Mouse (Mus musculus) heart, embryonic 13.5 days (tissue): ENCODE measurements around the gene Inf2. TPM values are rescaled to one million over a fixed set of nuclear protein-coding genes. Genes with fewer than 3 reads are reported as not detected.
A peak's percentile ranks its signal among the peaks of the same experiment; 100 is the strongest.

ENCODE experiments used
- ATAC-seq: fragments of 200-750 bp; cut with Nextera tagmentation; 2 replicates; pipeline ENCODE4 v1.8.0; 2017; ENCODE audit warnings: moderate TSS enrichment; ENCODE audit not compliant: insufficient number of reproducible peaks, low FRiP score, low TSS enrichment; ENCODE audit errors: extremely low read depth
- H3K27ac ChIP-seq: fragments of 300-500 bp; sonication (generic); replicated peaks from 2 replicates; pipeline ENCODE4 v1.5.1; 2015; ENCODE audit warnings: moderate library complexity, mild to moderate bottlenecking, inconsistent platforms
- H3K27me3 ChIP-seq: fragments of 300-500 bp; sonication (generic); replicated peaks from 2 replicates; pipeline ENCODE4 v1.6.1; 2015; ENCODE audit warnings: mild to moderate bottlenecking, inconsistent platforms
- H3K36me3 ChIP-seq: fragments of 300-500 bp; sonication (generic); 2 replicates; pipeline ENCODE4 v1.6.1; 2015; ENCODE audit warnings: mild to moderate bottlenecking, inconsistent platforms
- H3K4me1 ChIP-seq: fragments of 300-500 bp; sonication (generic); 2 replicates; pipeline ENCODE4 v1.6.1; 2015; ENCODE audit warnings: inconsistent platforms
- H3K4me2 ChIP-seq: fragments of 300-500 bp; sonication (generic); 2 replicates; pipeline ENCODE4 v1.6.1; 2015; ENCODE audit warnings: inconsistent platforms, mild to moderate bottlenecking, moderate library complexity
- H3K4me3 ChIP-seq: fragments of 300-500 bp; sonication (generic); 2 replicates; pipeline ENCODE4 v1.5.1; 2015; ENCODE audit warnings: moderate library complexity, mild to moderate bottlenecking, inconsistent platforms
- H3K9ac ChIP-seq: fragments of 300-500 bp; sonication (generic); 2 replicates; pipeline ENCODE4 v1.6.1; 2015; ENCODE audit warnings: inconsistent platforms, mild to moderate bottlenecking, moderate library complexity
- H3K9me3 ChIP-seq: fragments of 300-500 bp; sonication (generic); 2 replicates; pipeline ENCODE4 v1.6.1; 2016; ENCODE audit warnings: inconsistent platforms
- WGBS: fragments of 180-500 bp; shearing (Covaris S2); methylation state at CpG from one replicate; pipeline ENCODE4 v1.1.7; 2015; ENCODE audit warnings: mixed read lengths; 5-methylcytosine and 5-hydroxymethylcytosine counted together
- polyA plus RNA-seq: library from polyadenylated mRNA; unstranded; fragments of >200 nt; fragmentation: Nextera tagmentation; extraction: Ambion mirVana; gene quantifications from 2 replicates; pipeline ENCODE4 v1.2.1, GENCODE M21; 2015

Gene Inf2
- polyA plus RNA-seq, 1 experiment from 2014 or later = 3.2 TPM

GRCm38 (mm10) chr12:112596454-112596853 is 7.9 kb downstream of the Inf2 start:
- no peak overlapping the region for H3K9ac ChIP-seq
- H3K9me3 ChIP-seq = no peaks in the 10 kb centered on the region
- H3K27ac ChIP-seq = no peak overlapping the region
- H3K27me3 ChIP-seq = peaks cover 5% of the 10 kb centered on the region
- no peak overlapping the region for H3K4me2 ChIP-seq
- WGBS = 66% methylated on average over 9 of the region's 9 CpGs
- H3K4me1 ChIP-seq = peaks cover 59% of the 10 kb centered on the region
- H3K4me3 ChIP-seq = no peak overlapping the region
- ATAC-seq = no peak
- peaks cover 11% of the 10 kb centered on the region for H3K36me3 ChIP-seq

DNA sequence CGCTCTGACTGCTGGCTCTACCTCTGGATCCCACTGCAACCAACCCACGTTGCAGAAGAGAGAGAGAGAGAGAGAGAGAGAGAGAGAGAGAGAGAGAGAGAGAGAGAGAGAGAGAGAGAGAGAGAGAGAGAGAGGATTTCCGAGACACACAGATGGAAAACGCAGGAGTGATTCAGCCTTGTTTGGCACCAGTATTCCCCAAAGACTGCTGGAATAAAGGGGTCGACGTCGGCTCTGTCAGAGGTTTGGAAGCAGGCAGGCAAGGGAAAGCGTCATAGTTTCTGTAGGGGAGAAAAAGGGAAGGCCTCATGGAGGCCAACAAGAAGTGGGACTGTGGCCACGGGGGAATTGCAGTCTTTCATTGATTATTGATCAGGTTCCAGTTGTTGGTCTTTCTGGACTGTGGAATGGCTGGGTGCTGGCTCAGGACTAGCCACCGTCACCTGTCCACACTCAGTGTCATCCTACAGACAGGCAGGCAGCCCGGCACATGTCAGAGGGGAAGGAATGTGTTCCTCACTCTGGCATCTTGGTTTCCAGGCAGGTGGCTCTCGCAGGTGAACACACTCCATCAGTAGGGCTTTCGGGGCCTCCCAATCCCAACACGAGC is 8.4 kb downstream of the Inf2 start:
- H3K9me3 ChIP-seq = no peaks in the 10 kb centered on the region
- H3K4me3 ChIP-seq = no peak overlapping the region
- peaks cover 5% of the 10 kb centered on the region; the same call in 1 of the 2 replicates for H3K27me3 ChIP-seq
- ATAC-seq = no peak
- no peak overlapping the region for H3K9ac ChIP-seq
- H3K4me2 ChIP-seq = no peak overlapping the region
- no peak overlapping the region for H3K27ac ChIP-seq
- 71% methylated on average over 14 of the region's 14 CpGs for WGBS
- peaks cover 59% of the 10 kb centered on the region for H3K4me1 ChIP-seq
- peaks cover 17% of the 10 kb centered on the region for H3K36me3 ChIP-seq

DNA sequence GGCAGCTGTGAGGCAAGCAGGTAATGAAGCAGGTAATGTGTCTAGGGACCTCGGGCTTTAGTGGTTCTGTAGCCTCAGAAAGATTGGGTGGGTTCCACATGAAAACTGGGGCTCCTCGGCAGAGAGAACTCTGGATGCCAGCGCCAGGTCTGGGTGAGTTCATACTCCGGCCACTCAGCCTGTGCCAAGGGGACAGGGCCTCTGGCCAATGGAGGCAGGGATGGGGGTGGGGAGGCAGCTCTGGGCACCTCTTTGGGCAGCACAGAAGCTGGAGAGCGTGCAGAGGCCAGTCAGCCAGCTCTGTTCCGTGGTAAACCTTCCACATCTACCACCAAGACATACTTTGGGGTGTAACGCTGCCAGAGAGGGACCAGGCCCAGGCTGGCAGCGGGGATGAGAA is 9.0 kb downstream of the Inf2 start:
- Histone ChIP-seq H3K27ac (no peak overlapping the region), H3K27me3 (peaks cover 2% of the 10 kb centered on the region; the same call in 1 of the 2 replicates)

DNA sequence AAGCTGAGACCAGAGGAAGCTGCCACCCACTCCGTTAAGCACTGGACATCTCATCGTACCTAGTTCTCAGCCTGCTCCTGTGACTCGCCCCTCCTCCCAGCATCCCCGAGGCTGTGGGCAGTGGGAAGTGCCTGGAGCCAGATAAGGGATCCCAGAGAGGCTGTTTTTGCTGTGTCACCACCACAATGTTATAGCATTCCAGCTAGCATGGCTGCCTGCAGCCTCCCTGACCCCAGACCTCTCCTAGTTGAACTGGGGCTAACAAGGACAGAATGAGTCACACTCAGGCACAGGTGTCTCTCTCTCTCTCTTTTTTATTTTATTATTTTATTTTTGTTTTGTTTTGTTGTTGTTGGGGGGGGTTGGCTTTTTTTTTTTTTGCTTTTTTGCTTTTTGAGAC is 10.6 kb downstream of the Inf2 start:
- WGBS = 4% methylated on average over 4 of the region's 4 CpGs
- ATAC-seq = no peak
- no peaks in the 10 kb centered on the region for H3K9me3 ChIP-seq
- H3K4me3 ChIP-seq = no peak overlapping the region
- peaks cover 31% of the 10 kb centered on the region for H3K36me3 ChIP-seq
- peak overlapping the region; percentile 4; the same call in 1 of the 2 replicates for H3K9ac ChIP-seq
- no peak overlapping the region; the same call in 1 of the 2 replicates for H3K4me2 ChIP-seq
- no peak overlapping the region for H3K27ac ChIP-seq
- H3K4me1 ChIP-seq = peaks cover 43% of the 10 kb centered on the region
- peaks cover 2% of the 10 kb centered on the region; the same call in 1 of the 2 replicates for H3K27me3 ChIP-seq

More for the DNA sequence above, 9.0 kb downstream of the Inf2 start:
- Histone ChIP-seq H3K9ac (no peak overlapping the region), H3K4me3 (no peak overlapping the region), H3K36me3 (peaks cover 20% of the 10 kb centered on the region), H3K4me1 (peaks cover 56% of the 10 kb centered on the region), H3K9me3 (no peaks in the 10 kb centered on the region), H3K4me2 (no peak overlapping the region)
- ATAC-seq = no peak
- WGBS = 90% methylated on average over 8 of the region's 8 CpGs

DNA sequence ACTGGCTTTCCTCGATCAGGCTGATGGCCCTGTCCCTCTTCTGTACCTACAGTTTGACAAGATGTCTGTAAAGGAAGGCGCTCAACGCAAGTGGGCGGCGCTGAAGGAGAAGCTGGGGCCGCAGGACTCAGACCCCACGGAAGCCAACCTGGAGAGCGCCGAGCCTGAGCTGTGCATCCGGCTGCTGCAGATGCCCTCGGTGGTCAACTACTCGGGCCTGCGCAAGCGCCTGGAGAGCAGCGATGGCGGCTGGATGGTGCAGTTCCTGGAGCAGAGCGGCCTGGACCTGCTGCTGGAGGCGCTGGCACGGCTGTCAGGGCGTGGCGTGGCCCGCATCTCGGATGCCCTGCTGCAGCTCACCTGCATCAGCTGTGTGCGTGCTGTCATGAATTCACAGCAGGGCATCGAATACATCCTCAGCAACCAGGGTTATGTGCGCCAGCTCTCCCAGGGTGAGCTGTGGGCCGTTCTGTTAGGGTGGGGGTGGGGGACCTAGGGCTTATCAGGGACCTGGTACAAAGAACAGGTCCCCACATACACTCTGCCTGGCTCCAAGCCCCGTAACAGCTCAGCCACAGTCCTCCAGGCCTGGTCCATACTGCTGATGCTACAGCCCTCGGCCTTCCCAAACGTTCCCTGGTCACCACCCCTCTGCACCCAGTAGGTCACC is 11.5 kb downstream of the Inf2 start:
- 80% methylated on average over 30 of the region's 30 CpGs for WGBS
- ATAC-seq = no peak
- peaks cover 31% of the 10 kb centered on the region for H3K36me3 ChIP-seq

GRCm38 (mm10) chr12:112604022-112604421 is 15.4 kb downstream of the Inf2 start:
- no peak overlapping the region for H3K4me3 ChIP-seq
- no peaks in the 10 kb centered on the region for H3K27me3 ChIP-seq
- no peak overlapping the region for H3K27ac ChIP-seq
- no peak overlapping the region for H3K4me2 ChIP-seq
- H3K9me3 ChIP-seq = no peaks in the 10 kb centered on the region
- ATAC-seq = no peak
- peaks cover 40% of the 10 kb centered on the region for H3K4me1 ChIP-seq
- WGBS = 79% methylated on average over 5 of the region's 5 CpGs
- peaks cover 44% of the 10 kb centered on the region for H3K36me3 ChIP-seq
- no peak overlapping the region for H3K9ac ChIP-seq

More for the DNA sequence above, 11.5 kb downstream of the Inf2 start:
- Histone ChIP-seq H3K27ac (no peak overlapping the region), H3K4me1 (peaks cover 40% of the 10 kb centered on the region), H3K27me3 (peaks cover 2% of the 10 kb centered on the region; the same call in 1 of the 2 replicates), H3K4me3 (no peak overlapping the region), H3K9ac (0 out of 2 replicates have a peak overlapping the region, but pooled peaks have one; percentile 24), H3K9me3 (no peaks in the 10 kb centered on the region), H3K4me2 (no peak overlapping the region)

DNA sequence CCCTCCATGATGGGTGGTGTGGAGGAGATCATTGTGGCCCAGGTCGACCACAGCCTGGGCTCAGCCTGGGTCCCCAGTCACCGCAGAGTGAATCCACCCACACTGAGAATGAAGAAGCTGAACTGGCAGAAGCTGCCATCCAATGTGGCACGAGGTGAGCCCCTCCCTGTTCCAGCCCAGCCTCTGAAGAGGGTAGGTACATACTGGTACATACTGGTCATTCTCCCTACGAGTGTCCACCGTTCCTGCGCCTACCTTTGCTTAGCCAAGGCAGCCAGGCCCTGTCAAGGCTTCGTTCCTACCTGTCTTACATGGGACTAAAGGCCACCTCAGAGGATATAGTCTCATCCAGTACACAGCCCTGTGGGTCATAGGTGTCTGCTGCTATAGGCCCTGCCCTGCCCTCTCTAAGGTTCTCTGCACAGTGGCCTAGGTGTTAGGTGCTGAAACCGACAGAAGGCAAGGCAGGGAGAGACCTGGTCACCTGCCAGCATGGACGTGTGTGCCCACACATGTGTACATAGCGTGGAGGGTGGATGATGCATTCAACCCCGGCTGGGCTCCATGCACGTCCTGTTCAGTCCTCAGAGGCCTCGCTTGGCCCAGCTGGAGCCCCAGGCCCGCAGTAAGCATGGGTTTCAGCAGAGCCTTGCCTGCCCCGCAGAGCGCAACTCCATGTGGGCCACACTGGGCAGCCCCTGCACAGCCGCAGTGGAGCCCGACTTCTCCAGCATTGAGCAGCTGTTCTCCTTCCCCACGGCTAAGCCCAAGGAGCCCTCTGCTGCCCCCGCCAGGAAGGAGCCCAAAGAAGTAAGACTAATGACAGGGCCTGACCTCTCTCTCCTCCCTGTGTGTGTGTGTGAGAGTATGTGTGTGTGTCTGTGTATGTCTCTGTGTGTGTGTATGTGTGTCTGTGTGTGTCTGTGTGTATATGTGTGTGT is 16.4 kb downstream of the Inf2 start:
- Histone ChIP-seq H3K27me3 (no peaks in the 10 kb centered on the region), H3K9ac (0 out of 2 replicates have a peak overlapping the region, but pooled peaks have one; percentile 8), H3K4me1 (peaks cover 37% of the 10 kb centered on the region), H3K36me3 (peaks cover 53% of the 10 kb centered on the region), H3K27ac (no peak overlapping the region), H3K9me3 (no peaks in the 10 kb centered on the region), H3K4me3 (no peak overlapping the region), H3K4me2 (no peak overlapping the region)
- WGBS = 66% methylated on average over 20 of the region's 20 CpGs
- no peak; the same call in 1 of the 2 replicates for ATAC-seq

DNA sequence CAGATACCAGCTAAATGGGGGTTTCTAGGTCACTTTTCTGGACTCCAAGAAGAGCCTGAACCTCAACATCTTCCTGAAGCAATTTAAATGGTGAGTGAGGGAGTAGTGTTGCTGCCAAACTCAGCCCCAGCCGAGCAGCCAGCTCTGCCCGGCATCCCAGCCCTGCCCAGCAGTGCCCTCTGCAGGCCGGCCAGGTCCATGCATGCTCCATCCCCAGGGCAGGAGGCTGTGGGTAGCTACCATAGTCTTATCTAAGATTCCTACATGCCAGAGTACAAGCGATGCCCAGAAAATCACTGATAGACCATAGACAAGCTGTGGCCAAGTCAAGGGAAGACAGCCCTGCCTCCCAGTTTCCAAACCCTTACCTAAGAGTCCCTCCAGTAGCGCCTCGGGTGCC is 17.2 kb downstream of the Inf2 start:
- Histone ChIP-seq H3K4me3 (no peak overlapping the region), H3K27me3 (no peaks in the 10 kb centered on the region), H3K4me2 (no peak overlapping the region), H3K9me3 (no peaks in the 10 kb centered on the region), H3K27ac (no peak overlapping the region), H3K9ac (0 out of 2 replicates have a peak overlapping the region, but pooled peaks have one; percentile 8), H3K4me1 (peaks cover 34% of the 10 kb centered on the region), H3K36me3 (peaks cover 56% of the 10 kb centered on the region)
- WGBS = 36% methylated on average over 6 of the region's 6 CpGs
- ATAC-seq = no peak

- ATAC-seq = no peak
Observed at GRCm38 (mm10) chr12:112606998-112607397, 18.4 kb downstream of the Inf2 start.

DNA sequence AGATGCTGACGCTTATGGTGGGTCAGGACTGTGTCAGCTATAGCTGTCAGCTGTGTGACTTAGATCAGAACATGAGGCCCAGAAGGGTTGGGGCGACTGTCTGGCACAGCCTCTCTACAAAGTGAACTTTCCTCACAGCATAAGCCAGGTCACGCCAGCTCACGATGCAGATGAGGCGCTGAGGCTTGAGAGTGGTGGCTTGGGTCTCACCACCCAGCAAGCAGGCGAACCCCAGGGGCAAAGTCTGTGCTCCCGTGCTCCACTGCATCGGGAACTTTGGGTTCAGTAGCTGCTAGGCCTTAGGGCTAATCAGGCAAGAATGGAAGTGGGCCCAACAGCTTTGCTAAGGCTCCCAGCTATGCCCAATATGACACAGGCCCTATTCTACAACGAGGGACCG is 20.4 kb downstream of the Inf2 start:
- H3K4me3 ChIP-seq = no peak overlapping the region
- no peaks in the 10 kb centered on the region for H3K27me3 ChIP-seq
- H3K4me1 ChIP-seq = peaks cover 34% of the 10 kb centered on the region
- no peak for ATAC-seq
- peaks cover 42% of the 10 kb centered on the region for H3K36me3 ChIP-seq
- 71% methylated on average over 10 of the region's 10 CpGs for WGBS
- H3K27ac ChIP-seq = peak overlapping the region; percentile 54
- H3K9ac ChIP-seq = peak overlapping the region; percentile 50
- H3K9me3 ChIP-seq = no peaks in the 10 kb centered on the region
- H3K4me2 ChIP-seq = no peak overlapping the region

More at GRCm38 (mm10) chr12:112606998-112607397, 18.4 kb downstream of the Inf2 start:
- H3K27me3 ChIP-seq = no peaks in the 10 kb centered on the region
- no peaks in the 10 kb centered on the region for H3K9me3 ChIP-seq
- H3K36me3 ChIP-seq = peaks cover 56% of the 10 kb centered on the region
- peaks cover 34% of the 10 kb centered on the region for H3K4me1 ChIP-seq
- no peak overlapping the region for H3K27ac ChIP-seq
- no peak overlapping the region for H3K9ac ChIP-seq
- no peak overlapping the region for H3K4me3 ChIP-seq
- H3K4me2 ChIP-seq = no peak overlapping the region
- 55% methylated on average over 6 of the region's 6 CpGs for WGBS

DNA sequence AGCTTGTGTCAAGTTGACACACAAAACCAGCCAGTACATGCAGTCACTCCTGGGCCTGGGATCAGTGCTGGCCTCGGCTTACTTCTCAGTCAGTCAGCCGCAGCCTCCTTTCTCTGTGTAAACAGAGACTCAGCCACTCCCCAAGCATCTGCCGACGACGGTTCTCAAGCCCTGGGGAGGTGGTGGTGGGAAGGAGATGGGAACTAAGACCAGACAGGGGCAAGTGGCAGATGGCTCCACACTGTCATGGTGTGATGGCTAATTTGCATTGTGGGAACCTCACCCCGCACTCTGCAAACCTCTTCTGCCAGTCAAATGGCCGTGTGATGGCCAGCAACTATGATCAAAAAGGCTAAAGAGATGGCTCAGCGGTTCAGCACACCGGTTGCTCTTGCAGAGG is 28.1 kb downstream of the Inf2 start:
- Histone ChIP-seq H3K4me2 (no peak overlapping the region), H3K4me1 (peaks cover 49% of the 10 kb centered on the region), H3K9me3 (no peaks in the 10 kb centered on the region), H3K27me3 (peaks cover 22% of the 10 kb centered on the region), H3K27ac (peak overlapping the region; percentile 95), H3K9ac (no peak overlapping the region), H3K36me3 (peaks cover 2% of the 10 kb centered on the region; the same call in 1 of the 2 replicates), H3K4me3 (no peak overlapping the region)
- WGBS = 58% methylated on average over 9 of the region's 9 CpGs
- ATAC-seq = no peak
